Mouse (Mus musculus): ENCODE results near the gene Gm20388. TPM values are rescaled to one million over a fixed set of nuclear protein-coding genes. Genes with fewer than 3 reads are reported as not detected.

Gene Gm20388
- polyA plus RNA-seq, 1 experiment from 2014 or later = 5.5 TPM

DNA sequence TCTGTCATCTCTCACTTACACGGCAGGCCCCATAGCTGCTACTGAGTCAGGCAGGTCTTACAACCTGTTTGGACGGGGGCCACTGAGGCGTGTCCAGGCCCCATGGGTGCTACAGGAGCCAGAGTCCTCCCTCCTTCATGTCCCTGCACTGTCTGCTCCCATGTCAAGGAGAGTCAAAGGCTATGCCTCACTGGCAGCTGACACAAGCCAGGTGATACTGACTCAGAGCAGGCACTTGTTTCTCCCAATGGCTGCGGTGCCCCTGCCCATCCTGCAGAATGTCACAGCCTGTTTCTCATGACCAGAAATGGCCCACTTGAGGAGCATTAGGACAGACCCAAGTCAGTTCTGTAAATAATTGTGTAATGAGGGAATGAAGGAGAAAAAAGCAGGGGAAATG lies 2229.8 kb downstream of the Gm20388 start:
- Histone ChIP-seq H3K4me3 (no peak overlapping the region), H3K27me3 (ENCODE audit: poor library complexity, severe bottlenecking) (no peaks in the 10 kb centered on the region), H3K27ac (no peak overlapping the region), H3K9me3 (no peaks in the 10 kb centered on the region), H3K4me1 (peaks cover 12% of the 10 kb centered on the region; the same call in 1 of the 2 replicates), H3K36me3 (replicated peaks) (no peaks in the 10 kb centered on the region)
- no peak for DNase-seq (ENCODE audit: extremely low spot score, low spot score)
- 85% methylated on average over 4 of the region's 4 CpGs for WGBS

DNA sequence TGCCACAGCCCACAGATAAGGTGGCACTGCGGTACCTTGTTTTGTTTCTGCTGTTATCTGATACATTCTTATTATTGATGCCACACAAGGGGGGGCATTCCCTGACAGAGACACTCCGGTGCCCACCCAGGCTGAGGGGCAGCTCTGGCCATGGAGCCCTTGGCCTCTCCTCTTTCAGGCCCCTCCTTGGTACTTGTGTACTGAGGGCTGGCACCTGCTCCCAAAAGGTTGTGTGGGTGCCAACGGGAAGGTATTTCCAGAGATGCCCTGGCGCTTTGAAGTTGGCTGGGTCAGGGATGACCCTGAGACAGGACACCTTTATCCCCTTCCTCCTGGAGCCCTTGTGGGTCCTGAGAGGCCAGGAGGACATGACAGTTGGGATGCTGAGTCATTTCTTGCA lies 2231.8 kb downstream of the Gm20388 start:
- DNase-seq (ENCODE audit: extremely low spot score, low spot score) = no peak

DNA sequence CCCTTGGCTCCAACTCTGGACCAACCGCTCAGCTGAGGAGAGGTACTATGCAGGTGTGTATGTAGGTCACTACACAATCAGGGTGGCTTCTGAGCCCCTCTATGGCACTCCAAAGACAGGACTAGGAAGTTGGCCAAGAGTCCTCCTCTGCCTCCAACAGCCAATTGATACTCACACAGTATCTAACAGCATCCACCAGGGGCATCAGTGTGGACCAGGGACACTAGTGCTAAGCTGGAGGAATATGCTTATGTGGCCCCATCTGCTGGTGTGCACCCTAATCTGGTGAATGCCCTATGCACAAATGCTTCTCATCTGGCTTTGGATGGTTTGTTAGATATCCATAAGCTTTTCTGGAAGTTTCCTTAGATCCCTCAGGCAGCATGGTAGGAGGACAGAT lies 2232.6 kb downstream of the Gm20388 start:
- no peak overlapping the region for H3K27ac ChIP-seq
- no peak overlapping the region for H3K4me3 ChIP-seq
- H3K27me3 ChIP-seq (ENCODE audit: poor library complexity, severe bottlenecking) = no peaks in the 10 kb centered on the region
- no peaks in the 10 kb centered on the region for H3K36me3 ChIP-seq (replicated peaks)
- 100% methylated on average over 1 of the region's 1 CpGs for WGBS
- no peaks in the 10 kb centered on the region for H3K9me3 ChIP-seq
- peaks cover 21% of the 10 kb centered on the region for H3K4me1 ChIP-seq
- no peak for DNase-seq (ENCODE audit: extremely low spot score, low spot score)

More for the DNA sequence above, 2231.8 kb downstream of the Gm20388 start:
- no peaks in the 10 kb centered on the region for H3K9me3 ChIP-seq
- 94% methylated on average over 4 of the region's 4 CpGs for WGBS
- H3K4me3 ChIP-seq = no peak overlapping the region
- no peaks in the 10 kb centered on the region for H3K27me3 ChIP-seq (ENCODE audit: poor library complexity, severe bottlenecking)
- no peak overlapping the region for H3K27ac ChIP-seq
- H3K4me1 ChIP-seq = peaks cover 17% of the 10 kb centered on the region
- no peaks in the 10 kb centered on the region for H3K36me3 ChIP-seq (replicated peaks)

DNA sequence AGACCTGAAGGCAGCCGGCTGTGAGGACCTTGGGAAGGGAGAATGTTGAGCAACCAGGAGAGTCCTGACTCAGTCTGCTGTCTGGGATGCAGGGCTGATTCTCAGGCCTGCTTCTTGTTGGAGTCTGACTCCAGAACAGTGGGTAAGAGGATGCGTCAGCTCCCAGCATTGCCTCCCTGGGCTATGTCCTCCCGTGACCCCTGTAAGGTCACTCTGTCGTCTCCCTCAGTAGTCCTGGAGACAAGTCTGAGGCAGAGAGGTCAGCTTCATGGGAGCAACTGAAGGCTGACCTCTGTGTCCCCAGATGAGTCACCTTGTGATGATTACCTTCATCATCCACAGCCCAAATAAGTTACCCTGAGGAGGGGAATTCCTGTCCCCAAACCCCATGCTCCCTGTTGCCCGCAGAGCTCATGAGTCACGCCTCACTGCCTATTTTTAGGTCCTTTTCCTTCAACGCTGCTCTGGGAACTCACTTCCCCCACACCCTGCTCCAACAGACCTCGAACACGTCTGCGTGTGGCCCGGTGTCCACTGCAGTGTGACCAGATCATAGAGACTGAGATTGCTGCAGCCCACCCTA lies 2234.2 kb downstream of the Gm20388 start:
- no peaks in the 10 kb centered on the region for H3K9me3 ChIP-seq
- peaks cover 26% of the 10 kb centered on the region for H3K4me1 ChIP-seq
- H3K36me3 ChIP-seq (replicated peaks) = no peaks in the 10 kb centered on the region
- no peak for DNase-seq (ENCODE audit: extremely low spot score, low spot score)
- WGBS = 71% methylated on average over 11 of the region's 11 CpGs
- H3K27ac ChIP-seq = no peak overlapping the region
- H3K27me3 ChIP-seq (ENCODE audit: poor library complexity, severe bottlenecking) = no peaks in the 10 kb centered on the region
- no peak overlapping the region for H3K4me3 ChIP-seq

DNA sequence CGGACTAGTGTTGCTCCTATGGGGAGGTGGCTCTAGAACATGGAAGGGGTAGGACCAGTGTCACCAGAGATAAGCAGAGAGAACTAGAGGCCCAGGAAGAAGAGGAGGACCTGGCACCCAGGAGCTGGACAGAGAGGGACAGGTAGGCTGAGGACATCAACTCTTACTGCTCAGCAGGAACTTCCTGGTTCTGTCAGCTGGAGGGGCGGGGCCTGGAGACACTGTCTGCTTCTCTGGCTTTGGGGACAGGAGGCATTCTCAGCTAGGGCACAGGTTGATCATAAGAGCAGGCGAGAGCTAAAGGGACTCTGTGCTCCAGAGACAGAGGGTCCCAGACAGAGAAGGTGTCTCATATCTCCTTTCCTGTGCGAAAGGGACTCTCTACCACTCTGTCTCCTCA lies 2238.4 kb downstream of the Gm20388 start:
- no peak for DNase-seq (ENCODE audit: extremely low spot score, low spot score)
- H3K27ac ChIP-seq = no peak overlapping the region
- no peaks in the 10 kb centered on the region for H3K9me3 ChIP-seq
- H3K27me3 ChIP-seq (ENCODE audit: poor library complexity, severe bottlenecking) = no peaks in the 10 kb centered on the region
- H3K4me1 ChIP-seq = peaks cover 27% of the 10 kb centered on the region
- whole genome bisulfite sequencing = 86% methylated on average over 4 of the region's 4 CpGs
- no peaks in the 10 kb centered on the region for H3K36me3 ChIP-seq (replicated peaks)
- no peak overlapping the region for H3K4me3 ChIP-seq

DNA sequence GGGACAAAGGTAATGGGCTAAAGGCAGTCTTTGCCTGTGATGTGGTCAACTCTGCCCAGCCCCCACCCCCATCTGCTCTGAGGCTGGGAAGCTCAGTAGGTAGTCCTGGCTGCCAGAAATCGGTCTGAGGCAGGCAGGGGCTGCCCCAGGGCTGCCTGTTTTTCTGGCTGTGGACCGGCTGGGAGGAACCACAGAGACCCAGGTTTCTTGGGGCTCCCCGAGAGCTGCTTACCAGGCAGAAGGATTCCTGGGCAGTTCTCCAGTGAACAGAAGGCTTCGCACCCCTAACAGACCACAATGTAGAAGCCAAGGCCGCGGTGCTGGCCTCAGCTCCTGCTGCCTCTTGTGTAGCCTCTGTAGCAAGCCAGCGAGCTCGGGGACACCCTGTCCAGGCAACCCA lies 2239.0 kb downstream of the Gm20388 start:
- no peak for DNase-seq (ENCODE audit: extremely low spot score, low spot score)
- 92% methylated on average over 8 of the region's 8 CpGs for WGBS
- no peak overlapping the region for H3K4me3 ChIP-seq
- peak overlapping the region; percentile 37; the same call in 1 of the 2 replicates for H3K27ac ChIP-seq
- H3K9me3 ChIP-seq = no peaks in the 10 kb centered on the region
- H3K27me3 ChIP-seq (ENCODE audit: poor library complexity, severe bottlenecking) = no peaks in the 10 kb centered on the region
- H3K4me1 ChIP-seq = peaks cover 30% of the 10 kb centered on the region
- H3K36me3 ChIP-seq (replicated peaks) = no peaks in the 10 kb centered on the region

DNA sequence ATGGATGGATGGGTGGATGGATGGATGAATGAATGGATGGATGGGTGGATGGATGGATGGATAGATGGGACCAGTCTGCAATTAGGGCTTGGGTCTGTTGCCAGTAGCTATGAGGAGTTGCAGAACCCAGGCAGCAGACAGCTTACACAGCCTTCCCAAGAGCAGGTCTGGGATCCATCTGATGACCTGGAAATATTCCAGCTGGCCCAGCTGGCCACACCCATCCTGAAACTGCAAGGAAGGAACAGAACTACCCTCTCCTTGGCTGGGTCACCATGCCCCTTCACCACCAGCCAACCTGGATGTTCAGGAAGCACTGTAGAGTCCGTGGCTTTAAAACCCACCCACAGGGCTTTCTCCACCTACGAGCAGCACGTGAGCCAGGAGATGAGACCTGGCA lies 2240.9 kb downstream of the Gm20388 start:
- Histone ChIP-seq H3K9me3 (no peaks in the 10 kb centered on the region), H3K27me3 (ENCODE audit: poor library complexity, severe bottlenecking) (no peaks in the 10 kb centered on the region), H3K4me1 (peaks cover 34% of the 10 kb centered on the region), H3K36me3 (replicated peaks) (no peaks in the 10 kb centered on the region), H3K4me3 (no peak overlapping the region), H3K27ac (no peak overlapping the region)
- WGBS = 86% methylated on average over 3 of the region's 3 CpGs
- no peak for DNase-seq (ENCODE audit: extremely low spot score, low spot score)

DNA sequence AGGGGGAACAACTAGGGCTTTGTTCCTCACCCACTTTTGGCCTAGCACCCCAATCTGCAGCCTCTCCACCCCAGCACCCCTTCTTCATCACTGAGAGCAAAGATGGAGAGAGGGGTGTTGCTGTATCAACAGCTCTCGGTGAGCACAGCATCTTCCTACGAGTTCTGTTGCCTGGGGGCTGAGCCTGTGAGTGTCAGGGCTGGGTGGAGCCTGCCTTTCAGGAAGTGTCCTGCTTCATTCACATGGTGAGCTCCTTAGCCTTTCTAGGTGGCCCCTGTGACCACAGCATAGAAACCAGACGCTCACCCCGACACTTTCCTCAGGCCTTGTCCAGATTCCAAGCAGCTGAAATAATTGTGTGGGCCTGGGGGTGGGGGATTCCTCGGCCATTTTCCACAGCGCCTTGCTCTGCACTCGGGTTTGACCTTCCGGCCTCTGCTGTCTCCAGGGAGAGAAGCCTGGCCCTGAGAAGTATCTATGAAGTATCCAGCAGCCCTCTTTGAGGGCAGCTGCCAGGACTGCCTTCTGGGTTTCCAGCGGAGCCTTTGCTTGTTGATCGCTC lies 2244.5 kb downstream of the Gm20388 start:
- Histone ChIP-seq H3K27ac (peak overlapping the region; percentile 76), H3K4me1 (peaks cover 24% of the 10 kb centered on the region), H3K36me3 (replicated peaks) (no peaks in the 10 kb centered on the region), H3K4me3 (no peak overlapping the region), H3K9me3 (no peaks in the 10 kb centered on the region), H3K27me3 (ENCODE audit: poor library complexity, severe bottlenecking) (no peaks in the 10 kb centered on the region)
- no peak for DNase-seq (ENCODE audit: extremely low spot score, low spot score)
- WGBS = 49% methylated on average over 10 of the region's 10 CpGs

DNA sequence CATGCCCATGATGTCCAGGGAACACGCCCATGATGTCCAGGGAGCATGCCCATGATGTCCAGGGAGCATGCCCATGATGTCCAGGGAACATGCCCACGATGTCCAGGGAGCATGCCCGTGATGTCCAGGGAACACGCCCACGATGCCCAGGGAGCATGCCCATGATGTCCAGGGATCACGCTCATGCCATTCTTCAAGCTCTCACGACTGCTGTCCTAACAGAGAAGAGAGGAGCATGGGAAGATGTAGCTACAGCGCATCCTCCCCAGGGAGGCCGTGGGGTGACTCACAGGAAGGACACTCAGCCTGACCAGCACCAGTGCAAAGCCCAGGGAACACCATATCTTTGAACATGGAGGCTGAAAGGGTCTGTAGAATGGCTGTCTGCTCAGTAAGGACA lies 2245.3 kb downstream of the Gm20388 start:
- no peak for DNase-seq (ENCODE audit: extremely low spot score, low spot score)
- Histone ChIP-seq H3K27me3 (ENCODE audit: poor library complexity, severe bottlenecking) (no peaks in the 10 kb centered on the region), H3K4me3 (no peak overlapping the region), H3K4me1 (peaks cover 24% of the 10 kb centered on the region), H3K9me3 (no peaks in the 10 kb centered on the region), H3K36me3 (replicated peaks) (no peaks in the 10 kb centered on the region), H3K27ac (peak overlapping the region; percentile 76; the same call in 1 of the 2 replicates)
- WGBS = 91% methylated on average over 9 of the region's 9 CpGs

DNA sequence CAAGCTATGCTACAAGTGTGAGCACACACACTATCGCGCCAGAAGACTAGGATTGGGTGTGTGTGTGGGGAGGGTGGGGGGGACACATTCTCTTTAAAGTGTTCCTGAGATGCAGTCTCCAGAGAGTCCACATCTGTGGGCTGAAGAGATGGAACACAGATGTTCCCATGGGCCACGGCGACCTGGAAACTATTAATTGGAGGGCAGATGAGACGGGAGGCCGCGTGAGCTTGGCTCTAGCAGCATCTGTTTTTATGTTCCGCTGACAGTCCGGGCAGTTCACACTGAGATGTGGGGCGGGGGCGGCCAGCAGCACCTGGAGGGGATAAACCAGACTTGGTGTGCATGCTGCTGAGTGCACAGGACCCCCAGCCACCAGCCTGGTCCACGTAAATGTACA lies 2247.0 kb downstream of the Gm20388 start:
- no peak overlapping the region for H3K4me3 ChIP-seq
- H3K27ac ChIP-seq = no peak overlapping the region
- H3K9me3 ChIP-seq = no peaks in the 10 kb centered on the region
- H3K4me1 ChIP-seq = peaks cover 24% of the 10 kb centered on the region
- 79% methylated on average over 12 of the region's 12 CpGs for WGBS
- no peaks in the 10 kb centered on the region for H3K36me3 ChIP-seq (replicated peaks)
- H3K27me3 ChIP-seq (ENCODE audit: poor library complexity, severe bottlenecking) = no peaks in the 10 kb centered on the region
- peak; percentile 21 for DNase-seq (ENCODE audit: extremely low spot score, low spot score)

DNA sequence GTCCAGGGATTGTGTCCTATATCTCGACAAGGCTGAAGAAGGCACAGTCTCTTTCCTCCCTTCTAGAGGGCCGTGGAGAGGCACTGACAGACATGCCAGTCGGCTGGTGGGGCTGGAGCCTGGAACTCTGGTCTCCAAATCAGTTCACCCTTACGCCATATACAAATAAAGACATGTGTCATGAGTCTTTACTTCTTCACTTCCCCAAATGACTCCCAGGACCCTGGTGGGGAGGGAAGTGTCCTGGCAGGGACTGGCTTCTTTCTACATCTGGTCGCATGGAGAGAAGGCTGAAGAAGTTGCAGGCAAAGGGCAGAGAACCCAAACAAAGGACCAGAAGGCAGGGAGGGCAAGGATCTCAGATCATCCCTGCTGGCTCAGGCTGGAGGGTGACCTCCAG lies 2249.5 kb downstream of the Gm20388 start:
- no peaks in the 10 kb centered on the region for H3K27me3 ChIP-seq (ENCODE audit: poor library complexity, severe bottlenecking)

DNA sequence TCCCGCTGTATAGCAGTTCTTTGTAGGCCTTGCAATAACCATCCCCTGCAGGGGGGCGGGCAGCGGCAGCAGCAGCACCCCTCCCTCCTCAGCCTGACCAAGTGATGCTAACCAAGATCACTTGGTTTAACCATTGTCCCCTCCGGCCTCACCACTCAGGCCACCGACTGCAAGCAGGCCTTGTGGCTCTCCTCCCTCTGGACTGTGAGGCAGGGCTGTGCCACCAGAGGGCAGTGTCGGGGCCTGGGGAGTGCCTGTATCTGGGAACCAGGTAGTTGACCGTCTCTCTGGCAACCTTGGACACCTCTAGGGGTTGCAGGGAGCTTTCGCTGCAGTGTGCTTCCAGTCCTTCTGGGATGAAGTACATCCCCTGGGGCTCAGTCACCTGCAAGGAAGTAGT lies 2252.4 kb downstream of the Gm20388 start:
- H3K9me3 ChIP-seq = no peaks in the 10 kb centered on the region
- WGBS = 40% methylated on average over 8 of the region's 8 CpGs
- H3K27ac ChIP-seq = no peak overlapping the region
- H3K4me3 ChIP-seq = no peak overlapping the region
- DNase-seq (ENCODE audit: extremely low spot score, low spot score) = peak; percentile 76
- H3K27me3 ChIP-seq (ENCODE audit: poor library complexity, severe bottlenecking) = no peaks in the 10 kb centered on the region
- peaks cover under 1% of the 10 kb centered on the region; the same call in 1 of the 2 replicates for H3K4me1 ChIP-seq
- no peaks in the 10 kb centered on the region for H3K36me3 ChIP-seq (replicated peaks)

More for the DNA sequence above, 2249.5 kb downstream of the Gm20388 start:
- WGBS = 83% methylated on average over 5 of the region's 5 CpGs
- H3K27ac ChIP-seq = no peak overlapping the region
- H3K4me3 ChIP-seq = no peak overlapping the region
- DNase-seq (ENCODE audit: extremely low spot score, low spot score) = no peak
- no peaks in the 10 kb centered on the region for H3K36me3 ChIP-seq (replicated peaks)
- H3K9me3 ChIP-seq = no peaks in the 10 kb centered on the region
- peaks cover 14% of the 10 kb centered on the region for H3K4me1 ChIP-seq

DNA sequence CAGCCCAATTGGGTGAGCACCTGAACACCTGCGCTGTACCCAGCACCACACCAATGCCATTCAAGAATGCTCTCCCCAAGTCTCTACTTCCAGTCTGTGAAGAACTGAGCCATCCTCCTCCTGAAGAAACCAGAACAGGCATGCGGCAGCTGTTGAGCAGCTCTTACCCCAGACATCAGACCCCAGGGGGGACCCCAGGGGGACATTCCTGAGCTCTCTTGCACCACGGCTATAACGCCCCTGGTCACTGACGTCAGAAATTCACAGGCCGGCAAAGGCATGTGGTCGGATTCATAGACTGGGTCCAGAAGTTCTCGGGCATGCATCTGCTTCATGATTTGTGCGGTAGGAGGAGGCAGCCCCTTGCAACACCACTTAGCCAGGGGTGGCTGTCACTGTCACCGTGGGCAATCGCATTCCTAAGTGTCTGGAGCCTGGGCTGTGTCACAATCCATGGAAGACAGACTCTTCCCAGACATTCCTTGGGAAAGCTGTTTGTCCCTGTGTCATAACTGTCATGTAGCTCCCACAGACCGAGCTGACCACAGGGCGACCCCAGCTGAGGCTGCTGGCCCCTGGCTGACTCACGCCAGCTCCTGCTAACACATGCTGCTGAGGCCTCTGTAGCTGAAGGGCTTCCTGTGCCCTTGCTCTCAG lies 2256.7 kb downstream of the Gm20388 start:
- WGBS = 81% methylated on average over 14 of the region's 14 CpGs
- H3K36me3 ChIP-seq (replicated peaks) = no peaks in the 10 kb centered on the region
- no peaks in the 10 kb centered on the region for H3K27me3 ChIP-seq (ENCODE audit: poor library complexity, severe bottlenecking)
- H3K4me3 ChIP-seq = no peak overlapping the region
- DNase-seq (ENCODE audit: extremely low spot score, low spot score) = no peak
- peaks cover 2% of the 10 kb centered on the region; the same call in 1 of the 2 replicates for H3K4me1 ChIP-seq
- H3K27ac ChIP-seq = no peak overlapping the region
- H3K9me3 ChIP-seq = no peaks in the 10 kb centered on the region
